Comparison of ENCODE assay signal across 8 mouse cellular contexts in the genomic region with DNA sequence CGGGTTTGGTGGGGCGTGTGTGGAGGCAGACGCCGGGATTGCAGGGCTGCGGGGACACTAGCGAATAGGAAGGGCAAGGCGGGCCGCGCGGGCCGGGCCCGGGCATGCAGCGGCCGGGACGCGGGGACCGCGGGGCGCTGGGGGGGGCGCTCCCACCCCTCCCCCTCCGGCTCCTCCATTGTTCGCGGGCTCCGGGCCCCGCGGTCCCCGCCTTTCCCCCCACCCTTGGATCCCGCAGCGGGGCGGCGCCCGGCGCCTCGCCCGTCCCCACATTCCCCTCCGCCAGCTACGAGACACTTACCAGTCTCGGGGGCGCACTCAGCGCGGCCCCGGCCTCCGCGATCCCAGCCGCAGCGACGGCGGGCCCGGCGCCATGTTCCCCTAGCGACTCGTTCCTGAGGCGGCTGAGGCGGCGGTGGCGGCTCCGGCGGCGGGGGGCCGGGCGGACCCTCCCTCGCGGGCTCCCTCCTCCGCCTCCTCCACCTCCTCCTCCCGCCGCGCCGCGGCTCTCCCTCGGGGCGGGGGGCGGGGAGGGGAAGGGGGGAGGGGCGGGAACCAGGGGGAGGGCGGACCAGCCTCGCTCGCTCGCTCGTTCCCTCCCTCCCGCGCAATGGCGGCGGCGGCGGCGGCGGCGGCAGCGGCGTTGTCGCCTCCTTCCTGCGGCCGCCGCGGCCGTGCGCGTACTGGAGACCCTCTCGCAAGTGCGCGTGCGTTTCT. TPM values are rescaled to one million over a fixed set of nuclear protein-coding genes. Genes with fewer than 3 reads are reported as not detected.
A peak's percentile ranks its signal among the peaks of the same experiment; 100 is the strongest.
DNase-seq lines count a peak whose midpoint lies in the region; ATAC-seq and TF ChIP-seq lines count a peak whose summit lies in the region.

No protein-coding gene starts in this region.

- TF ChIP-seq CTCF in lung, adult 2 months (IDR thresholded peaks at IDR 0.05; ENCODE audit: insufficient read depth, low read length): no peak
- TF ChIP-seq CTCF in testis, adult 2 months (IDR thresholded peaks at IDR 0.05; ENCODE audit: control insufficient read depth, insufficient read depth, insufficient replicate concordance, low read depth, low read length): no peak

- no peaks in the 10 kb centered on the region for H3K36me3 ChIP-seq in forebrain, embryonic 13.5 days (ENCODE audit: poor library complexity, severe bottlenecking)
- 0 out of 2 replicates have a peak, but pooled peaks cover 2% of the 10 kb centered on the region for H3K36me3 ChIP-seq in hindbrain, embryonic 10.5 days
- H3K36me3 ChIP-seq in limb, embryonic 12.5 days: peaks cover 5% of the 10 kb centered on the region; the same call in 1 of the 2 replicates
- no peaks in the 10 kb centered on the region for H3K36me3 ChIP-seq in midbrain, embryonic 14.5 days (ENCODE audit: control insufficient read depth, insufficient read depth, low read length)
- no peaks in the 10 kb centered on the region; the same call in 1 of the 2 replicates for H3K36me3 ChIP-seq in testis, adult 2 months (ENCODE audit: control insufficient read depth, insufficient read depth, low read length)

- ATAC-seq in forebrain, embryonic 13.5 days: peak; percentile 11
- peak; percentile 5; the same call in 1 of the 2 replicates for ATAC-seq in limb, embryonic 12.5 days (ENCODE audit: insufficient number of reproducible peaks, insufficient read depth, low FRiP score, low TSS enrichment, low read depth)
- peak; percentile 47 for ATAC-seq in midbrain, embryonic 14.5 days (ENCODE audit: low FRiP score, low TSS enrichment)

- WGBS in lung, adult 2 months: under 1% methylated on average over 65 of the region's 101 CpGs
- WGBS in forebrain, embryonic 13.5 days: under 1% methylated on average over 26 of the region's 101 CpGs
- WGBS in hindbrain, embryonic 10.5 days: under 1% methylated on average over 76 of the region's 101 CpGs
- under 1% methylated on average over 65 of the region's 101 CpGs for WGBS in limb, embryonic 12.5 days
- WGBS in midbrain, embryonic 14.5 days: 3% methylated on average over 68 of the region's 101 CpGs

- no peak for DNase-seq in lung, adult 2 months
- DNase-seq in lung, postnatal 4 days: no peak
- peak; percentile 88 for DNase-seq in hindbrain, embryonic 10.5 days (ENCODE audit: low spot score)
- peak; percentile 70 for DNase-seq in midbrain, embryonic 14.5 days

- H3K27ac ChIP-seq in brown adipose tissue, adult 24 weeks (replicated peaks; ENCODE audit: low read depth, low read length): peak overlapping the region; percentile 91
- peak overlapping the region; percentile 100 for H3K27ac ChIP-seq in forebrain, embryonic 13.5 days
- H3K27ac ChIP-seq in hindbrain, embryonic 10.5 days: peak overlapping the region; percentile 100
- peak overlapping the region; percentile 100 for H3K27ac ChIP-seq in limb, embryonic 12.5 days
- H3K27ac ChIP-seq in midbrain, embryonic 14.5 days (replicated peaks; ENCODE audit: low read depth, low read length): peak overlapping the region; percentile 100
- H3K27ac ChIP-seq in testis, adult 2 months (ENCODE audit: control insufficient read depth, insufficient read depth, low read depth, low read length): peak overlapping the region; percentile 96

- TF ChIP-seq POLR2A in lung, adult 2 months (IDR thresholded peaks at IDR 0.05; ENCODE audit: borderline replicate concordance, extremely low read depth, low read depth, low read length): no peak
- TF ChIP-seq POLR2A in testis, adult 2 months (IDR thresholded peaks at IDR 0.05; ENCODE audit: control insufficient read depth, low read depth, low read length): no peak

- peaks cover 18% of the 10 kb centered on the region for H3K27me3 ChIP-seq in forebrain, embryonic 13.5 days
- peaks cover 14% of the 10 kb centered on the region for H3K27me3 ChIP-seq in hindbrain, embryonic 10.5 days (ENCODE audit: insufficient read depth, poor library complexity, severe bottlenecking)
- 0 out of 2 replicates have a peak, but pooled peaks cover 6% of the 10 kb centered on the region for H3K27me3 ChIP-seq in limb, embryonic 12.5 days
- no peaks in the 10 kb centered on the region for H3K27me3 ChIP-seq in midbrain, embryonic 14.5 days (ENCODE audit: control insufficient read depth, insufficient read depth, low read length)
- H3K27me3 ChIP-seq in testis, adult 2 months (ENCODE audit: control insufficient read depth, insufficient read depth, low read length): no peaks in the 10 kb centered on the region; the same call in 1 of the 2 replicates

- H3K4me3 ChIP-seq in lung, adult 2 months (replicated peaks; ENCODE audit: extremely low read depth, low read depth, low read length): peak overlapping the region; percentile 98
- peak overlapping the region; percentile 85 for H3K4me3 ChIP-seq in brown adipose tissue, adult 24 weeks (ENCODE audit: insufficient read depth, low read depth, low read length)
- peak overlapping the region; percentile 86 for H3K4me3 ChIP-seq in forebrain, embryonic 13.5 days
- H3K4me3 ChIP-seq in hindbrain, embryonic 10.5 days: peak overlapping the region; percentile 94
- peak overlapping the region; percentile 89 for H3K4me3 ChIP-seq in limb, embryonic 12.5 days (replicated peaks)
- peak overlapping the region; percentile 94 for H3K4me3 ChIP-seq in midbrain, embryonic 14.5 days (replicated peaks; ENCODE audit: low read depth, low read length)
- H3K4me3 ChIP-seq in testis, adult 2 months (ENCODE audit: control insufficient read depth, low read depth, low read length): peak overlapping the region; percentile 85

- H3K4me2 ChIP-seq in forebrain, embryonic 13.5 days: peak overlapping the region; percentile 87
- H3K4me2 ChIP-seq in limb, embryonic 12.5 days: peak overlapping the region; percentile 94
- H3K4me2 ChIP-seq in midbrain, embryonic 14.5 days (ENCODE audit: low read length): peak overlapping the region; percentile 96

- peaks cover 32% of the 10 kb centered on the region for H3K4me1 ChIP-seq in lung, adult 2 months (ENCODE audit: control insufficient read depth, insufficient read depth, low read length)
- H3K4me1 ChIP-seq in brown adipose tissue, adult 24 weeks (ENCODE audit: control insufficient read depth, insufficient read depth, insufficient read length, low read length): peaks cover 27% of the 10 kb centered on the region; the same call in 1 of the 2 replicates
- peaks cover 56% of the 10 kb centered on the region for H3K4me1 ChIP-seq in forebrain, embryonic 13.5 days
- H3K4me1 ChIP-seq in hindbrain, embryonic 10.5 days (replicated peaks): peaks cover 61% of the 10 kb centered on the region
- peaks cover 46% of the 10 kb centered on the region for H3K4me1 ChIP-seq in limb, embryonic 12.5 days (replicated peaks)
- peaks cover 40% of the 10 kb centered on the region for H3K4me1 ChIP-seq in midbrain, embryonic 14.5 days (ENCODE audit: control insufficient read depth, insufficient read depth, low read length)
- peaks cover 26% of the 10 kb centered on the region for H3K4me1 ChIP-seq in testis, adult 2 months (ENCODE audit: control insufficient read depth, insufficient read depth, low read length)

- H3K9me3 ChIP-seq in forebrain, embryonic 13.5 days (replicated peaks): no peaks in the 10 kb centered on the region
- H3K9me3 ChIP-seq in hindbrain, embryonic 10.5 days: no peaks in the 10 kb centered on the region
- H3K9me3 ChIP-seq in limb, embryonic 12.5 days: no peaks in the 10 kb centered on the region
- H3K9me3 ChIP-seq in midbrain, embryonic 14.5 days (ENCODE audit: control insufficient read depth, low read length): no peaks in the 10 kb centered on the region

- peak overlapping the region; percentile 97 for H3K9ac ChIP-seq in forebrain, embryonic 13.5 days
- peak overlapping the region; percentile 98 for H3K9ac ChIP-seq in limb, embryonic 12.5 days (replicated peaks)
- peak overlapping the region; percentile 99 for H3K9ac ChIP-seq in midbrain, embryonic 14.5 days (replicated peaks; ENCODE audit: low read length)

RNA-seq across cellular contexts. Expression of gene Arhgap35, which starts 0.5 kb away (rescaled TPM):
- polyA plus RNA-seq in lung, adult 2 months (2012; rRNA removed): 22.3 and 27.2 TPM in 2 replicates
- 19.4 and 33.3 TPM in 2 replicates for polyA plus RNA-seq in brown adipose tissue, adult 24 weeks (2012; ENCODE audit: insufficient read depth, insufficient read length, missing spikeins)
- 29.1 and 34.1 TPM in 2 replicates for polyA plus RNA-seq in forebrain, embryonic 13.5 days (2015; fragmentation: Nextera tagmentation; extraction: Ambion mirVana)
- polyA plus RNA-seq in hindbrain, embryonic 10.5 days (2016; fragmentation: Nextera tagmentation; extraction: Ambion mirVana): 28.0 and 29.6 TPM in 2 replicates
- polyA plus RNA-seq in limb, embryonic 12.5 days (2016; fragmentation: Nextera tagmentation; extraction: Ambion mirVana): 25.6 and 30.3 TPM in 2 replicates
- polyA plus RNA-seq in midbrain, embryonic 14.5 days (2014; fragmentation: Nextera tagmentation; extraction: Ambion mirVana): 35.4 and 41.5 TPM in 2 replicates
- polyA plus RNA-seq in testis, adult 2 months (2012; rRNA removed): 21.7 and 22.4 TPM in 2 replicates

Comparison
In these comparisons a context has a peak if more than half of its experiments do, and no peak if none do; other contexts are left out.
1. DNase-seq: peak in hindbrain, embryonic 10.5 days (single experiment) and midbrain, embryonic 14.5 days (single experiment); none in lung, adult 2 months (single experiment) and lung, postnatal 4 days (0 of 2).
2. Peak in every context shown above with its lines, with median percentiles within 50 percentile points of each other: H3K4me3 ChIP-seq, H3K27ac ChIP-seq, ATAC-seq, H3K4me2 ChIP-seq and H3K9ac ChIP-seq.